Mouse (Mus musculus): ENCODE measurements around the gene Hist1h2af.
"Not testable (repeated sequence)": the region's sequence is repeated elsewhere in the genome, so short reads cannot be mapped to it uniquely, and the experiment has no call there.

GRCm38 (mm10) chr13:23539821-23540220 lies 6.1 kb downstream of the Hist1h2af start:
- TF ChIP-seq ZNF384 (IDR thresholded peaks at IDR 0.05; ENCODE audit: low read depth, low read length); ZC3H11A (IDR thresholded peaks at IDR 0.05; ENCODE audit: borderline replicate concordance, low read depth, low read length); MAFK (IDR thresholded peaks at IDR 0.05; ENCODE audit: insufficient read depth, low read depth, low read length); HCFC1 (IDR thresholded peaks at IDR 0.05; ENCODE audit: borderline replicate concordance, insufficient read depth, low read length); CHD2 (IDR thresholded peaks at IDR 0.05; ENCODE audit: low read depth, low read length): not testable (repeated sequence)
